Mouse (Mus musculus): ENCODE data around the gene Smurf1. TPM values are rescaled to one million over a fixed set of nuclear protein-coding genes. Genes with fewer than 3 reads are reported as not detected.
A peak's percentile ranks its signal among the peaks of the same experiment; 100 is the strongest.

Gene Smurf1
- polyA plus RNA-seq, 1 experiment from 2014 or later, result 13.2 TPM

- Histone ChIP-seq H3K27me3 (replicated peaks; ENCODE audit: insufficient read depth, low read length) (no peaks in the 10 kb centered on the region), H3K27ac (ENCODE audit: low read length) (no peak overlapping the region), H3K4me1 (ENCODE audit: insufficient read depth, low read depth, low read length) (no peaks in the 10 kb centered on the region), H3K4me2 (replicated peaks; ENCODE audit: low read depth, low read length) (no peak overlapping the region), H3K4me3 (ENCODE audit: low read depth, low read length) (no peak overlapping the region), H3K9me3 (ENCODE audit: low read length) (no peaks in the 10 kb centered on the region), H3K9ac (replicated peaks; ENCODE audit: low read depth) (no peak overlapping the region), H3K36me3 (ENCODE audit: insufficient read depth, low read length) (peaks cover 18% of the 10 kb centered on the region)
- no peak for DNase-seq (ENCODE audit: low spot score)
- ATAC-seq, result no peak
- WGBS, result 84% methylated on average over 7 of the region's 7 CpGs
- TF ChIP-seq CTCF (IDR thresholded peaks at IDR 0.05) (no peak), EP300 (IDR thresholded peaks at IDR 0.05) (no peak)
Observed at GRCm38 (mm10) chr5:144897881-144898280, 67.8 kb downstream of the Smurf1 start.

GRCm38 (mm10) chr5:144891276-144891675, 74.4 kb downstream of the Smurf1 start:
- ATAC-seq, result no peak
- H3K9ac ChIP-seq (replicated peaks; ENCODE audit: low read depth), result no peak overlapping the region
- no peak overlapping the region for H3K27ac ChIP-seq (ENCODE audit: low read length)
- peaks cover 27% of the 10 kb centered on the region for H3K36me3 ChIP-seq (ENCODE audit: insufficient read depth, low read length)
- no peak overlapping the region for H3K4me2 ChIP-seq (replicated peaks; ENCODE audit: low read depth, low read length)
- no peak for DNase-seq (ENCODE audit: low spot score)
- no peaks in the 10 kb centered on the region for H3K4me1 ChIP-seq (ENCODE audit: insufficient read depth, low read depth, low read length)
- WGBS, result 87% methylated on average over 11 of the region's 11 CpGs
- no peaks in the 10 kb centered on the region for H3K9me3 ChIP-seq (ENCODE audit: low read length)
- H3K4me3 ChIP-seq (ENCODE audit: low read depth, low read length), result no peak overlapping the region
- H3K27me3 ChIP-seq (replicated peaks; ENCODE audit: insufficient read depth, low read length), result no peaks in the 10 kb centered on the region
- TF ChIP-seq CTCF (IDR thresholded peaks at IDR 0.05), result no peak
- TF ChIP-seq EP300 (IDR thresholded peaks at IDR 0.05), result no peak

DNA sequence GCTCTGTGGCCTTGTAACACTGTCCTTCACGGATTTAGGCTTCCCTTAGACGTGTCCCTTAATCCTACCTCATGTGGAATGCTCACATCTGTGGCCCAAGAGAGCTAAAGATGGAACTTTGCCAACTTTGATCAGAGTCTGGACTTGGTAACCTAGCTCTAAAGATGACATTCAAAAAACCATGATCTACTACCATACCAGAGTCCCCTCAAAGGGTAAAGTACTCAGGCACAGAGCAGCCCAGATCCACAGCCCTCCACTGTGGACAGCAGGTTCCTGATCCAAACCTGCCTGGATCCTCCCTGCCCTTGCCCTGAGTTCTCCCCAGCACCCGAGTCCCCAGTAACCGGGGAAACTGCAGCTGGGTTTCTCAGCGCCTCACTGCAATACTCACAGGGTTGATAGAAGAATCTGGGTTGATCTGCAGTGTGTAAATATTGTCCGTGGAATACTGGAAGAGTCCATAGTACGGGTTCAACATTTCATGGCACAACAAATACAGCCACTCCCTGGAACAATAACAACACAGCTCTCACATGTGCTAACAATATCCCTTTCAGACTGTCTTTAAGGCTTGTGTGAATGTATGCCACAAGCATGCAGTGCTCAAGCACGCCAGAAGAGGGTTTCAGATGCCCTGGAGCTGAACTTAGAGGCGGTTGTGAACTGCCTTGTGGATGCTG, 79.5 kb downstream of the Smurf1 start:
- DNase-seq (ENCODE audit: low spot score), result no peak
- H3K9ac ChIP-seq (replicated peaks; ENCODE audit: low read depth), result no peak overlapping the region
- ATAC-seq, result no peak
- H3K9me3 ChIP-seq (ENCODE audit: low read length), result no peaks in the 10 kb centered on the region
- no peaks in the 10 kb centered on the region for H3K27me3 ChIP-seq (replicated peaks; ENCODE audit: insufficient read depth, low read length)
- H3K36me3 ChIP-seq (ENCODE audit: insufficient read depth, low read length), result peaks cover 49% of the 10 kb centered on the region
- no peak overlapping the region for H3K4me2 ChIP-seq (replicated peaks; ENCODE audit: low read depth, low read length)
- H3K4me1 ChIP-seq (ENCODE audit: insufficient read depth, low read depth, low read length), result no peaks in the 10 kb centered on the region
- WGBS, result 90% methylated on average over 9 of the region's 9 CpGs
- no peak overlapping the region for H3K27ac ChIP-seq (ENCODE audit: low read length)
- TF ChIP-seq EP300 (IDR thresholded peaks at IDR 0.05) (no peak), CTCF (IDR thresholded peaks at IDR 0.05) (no peak)
- no peak overlapping the region for H3K4me3 ChIP-seq (ENCODE audit: low read depth, low read length)

- Histone ChIP-seq H3K36me3 (ENCODE audit: insufficient read depth, low read length) (peaks cover 59% of the 10 kb centered on the region), H3K27ac (ENCODE audit: low read length) (no peak overlapping the region), H3K27me3 (replicated peaks; ENCODE audit: insufficient read depth, low read length) (no peaks in the 10 kb centered on the region), H3K9me3 (ENCODE audit: low read length) (no peaks in the 10 kb centered on the region), H3K4me2 (replicated peaks; ENCODE audit: low read depth, low read length) (no peak overlapping the region), H3K4me1 (ENCODE audit: insufficient read depth, low read depth, low read length) (no peaks in the 10 kb centered on the region), H3K9ac (replicated peaks; ENCODE audit: low read depth) (no peak overlapping the region), H3K4me3 (ENCODE audit: low read depth, low read length) (no peak overlapping the region)
- peak; percentile 59 for DNase-seq (ENCODE audit: low spot score)
- no peak for TF ChIP-seq EP300 (IDR thresholded peaks at IDR 0.05)
- TF ChIP-seq CTCF (IDR thresholded peaks at IDR 0.05), result peak; percentile 74
- ATAC-seq, result peak; percentile 52
- WGBS, result 67% methylated on average over 13 of the region's 13 CpGs
Observed at GRCm38 (mm10) chr5:144884629-144885217, 80.9 kb downstream of the Smurf1 start.

GRCm38 (mm10) chr5:144881670-144882399, 83.8 kb downstream of the Smurf1 start:
- ATAC-seq (no peak), DNase-seq (ENCODE audit: low spot score) (no peak)
- WGBS, result 82% methylated on average over 14 of the region's 14 CpGs
- Histone ChIP-seq H3K36me3 (ENCODE audit: insufficient read depth, low read length) (peaks cover 56% of the 10 kb centered on the region), H3K4me3 (ENCODE audit: low read depth, low read length) (no peak overlapping the region), H3K4me1 (ENCODE audit: insufficient read depth, low read depth, low read length) (no peaks in the 10 kb centered on the region), H3K9ac (replicated peaks; ENCODE audit: low read depth) (no peak overlapping the region), H3K27ac (ENCODE audit: low read length) (no peak overlapping the region), H3K27me3 (replicated peaks; ENCODE audit: insufficient read depth, low read length) (no peaks in the 10 kb centered on the region), H3K4me2 (replicated peaks; ENCODE audit: low read depth, low read length) (no peak overlapping the region), H3K9me3 (ENCODE audit: low read length) (no peaks in the 10 kb centered on the region)
- TF ChIP-seq EP300 (IDR thresholded peaks at IDR 0.05) (no peak), CTCF (IDR thresholded peaks at IDR 0.05) (no peak)

GRCm38 (mm10) chr5:144877021-144877420, 88.6 kb downstream of the Smurf1 start:
- H3K27ac ChIP-seq (ENCODE audit: low read length), result no peak overlapping the region
- ATAC-seq, result no peak

More at GRCm38 (mm10) chr5:144877021-144877420, 88.6 kb downstream of the Smurf1 start:
- H3K9ac ChIP-seq (replicated peaks; ENCODE audit: low read depth), result no peak overlapping the region
- no peak overlapping the region for H3K4me3 ChIP-seq (ENCODE audit: low read depth, low read length)
- H3K4me1 ChIP-seq (ENCODE audit: insufficient read depth, low read depth, low read length), result no peaks in the 10 kb centered on the region
- TF ChIP-seq EP300 (IDR thresholded peaks at IDR 0.05) (no peak), CTCF (IDR thresholded peaks at IDR 0.05) (no peak)
- DNase-seq (ENCODE audit: low spot score), result no peak
- 86% methylated on average over 15 of the region's 15 CpGs for WGBS
- no peaks in the 10 kb centered on the region for H3K27me3 ChIP-seq (replicated peaks; ENCODE audit: insufficient read depth, low read length)
- no peaks in the 10 kb centered on the region for H3K9me3 ChIP-seq (ENCODE audit: low read length)
- H3K36me3 ChIP-seq (ENCODE audit: insufficient read depth, low read length), result peaks cover 30% of the 10 kb centered on the region
- no peak overlapping the region for H3K4me2 ChIP-seq (replicated peaks; ENCODE audit: low read depth, low read length)
